Mouse (Mus musculus) heart, adult 2 months (tissue): ENCODE data around the gene F2rl1.

Source experiments
- CTCF ChIP-seq: fragments of 200-600 bp; IDR thresholded peaks from 2 replicates; pipeline ENCODE4 v1.8.1; 2022; ENCODE audit warnings: antibody characterized with exemption, mild to moderate bottlenecking, moderate library complexity
- EP300 ChIP-seq: fragments of 200-500 bp; IDR thresholded peaks from 2 replicates; pipeline ENCODE4 v1.6.1; 2011; ENCODE audit warnings: low read depth, low read length, control low read depth; ENCODE audit not compliant: insufficient read depth
- POLR2A ChIP-seq: fragments of 200-500 bp; IDR thresholded peaks from 2 replicates; pipeline ENCODE4 v1.6.1; 2011; ENCODE audit warnings: mild to moderate bottlenecking, low read depth, low read length, control low read depth; ENCODE audit not compliant: insufficient read depth

DNA sequence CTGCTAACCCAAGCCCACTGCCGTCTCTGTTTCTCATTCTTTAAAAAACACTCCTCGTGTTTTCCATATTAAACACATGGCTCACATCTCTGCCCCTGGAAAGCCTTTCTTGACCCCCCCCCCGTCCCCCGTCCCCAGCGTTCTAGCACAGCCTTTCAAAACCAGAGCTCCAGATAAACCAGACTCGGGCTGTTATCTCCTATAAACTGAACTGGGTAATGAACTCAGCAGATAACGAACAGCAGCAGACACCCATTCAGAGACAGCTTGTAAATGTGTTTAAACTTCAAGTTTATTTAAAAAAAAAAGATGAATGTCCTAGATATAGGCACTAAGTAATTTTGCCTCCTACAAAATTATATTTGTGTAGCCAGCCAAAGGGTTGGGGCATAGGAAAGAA, 49.9 kb downstream of the F2rl1 start:
- TF ChIP-seq CTCF: no peak
- TF ChIP-seq EP300: no peak
- no peak for TF ChIP-seq POLR2A
